Mouse (Mus musculus) adrenal gland, adult (tissue): ENCODE measurements around the gene Mfsd12.
A peak's percentile ranks its signal among the peaks of the same experiment; 100 is the strongest.

Source experiments
- DNase-seq, 2 experiments: peaks; one replicate each; pipeline ENCODE4 v3.0.0; 2022 to 2023; ENCODE audit warnings: low spot score in 1 of 2; ENCODE audit not compliant: inconsistent age in 2 of 2

The Mfsd12 gene

DNA sequence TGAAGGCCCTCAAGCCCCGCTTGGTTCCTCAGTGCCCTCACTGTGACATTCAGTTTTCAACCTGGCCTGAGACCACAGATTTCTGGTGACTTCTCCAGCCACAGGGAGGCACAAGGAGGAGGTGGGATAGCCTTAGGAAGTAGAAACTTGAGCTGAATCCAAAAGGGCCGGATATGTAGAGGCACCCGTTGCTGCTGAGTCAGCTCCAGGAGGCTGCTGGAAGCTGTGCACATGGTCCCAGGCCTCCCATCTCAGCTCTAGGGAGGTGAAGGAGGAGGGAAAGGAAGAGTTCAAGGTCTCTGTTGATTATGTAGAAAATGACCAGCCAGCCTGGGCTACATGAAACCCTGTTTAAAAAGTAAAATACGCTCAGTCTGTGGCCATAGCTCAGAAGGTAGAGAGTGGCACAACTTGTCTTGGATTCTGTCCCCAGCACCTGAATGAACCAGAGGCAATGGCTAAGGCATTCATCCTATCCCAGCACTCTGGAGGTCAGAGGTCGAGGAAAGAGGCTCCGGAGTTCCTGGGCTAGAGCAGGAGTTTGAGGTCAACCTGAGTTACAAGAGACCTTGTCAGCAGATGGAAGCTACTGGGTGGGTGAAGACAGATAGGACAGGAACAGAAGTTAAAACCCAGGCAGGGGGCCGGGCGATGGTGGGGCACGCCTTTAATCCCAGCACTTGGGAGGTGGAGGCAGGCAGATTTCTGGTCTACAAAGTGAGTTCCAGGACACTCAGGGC, 2.4 kb upstream of the Mfsd12 start:
- no peak for DNase-seq

DNA sequence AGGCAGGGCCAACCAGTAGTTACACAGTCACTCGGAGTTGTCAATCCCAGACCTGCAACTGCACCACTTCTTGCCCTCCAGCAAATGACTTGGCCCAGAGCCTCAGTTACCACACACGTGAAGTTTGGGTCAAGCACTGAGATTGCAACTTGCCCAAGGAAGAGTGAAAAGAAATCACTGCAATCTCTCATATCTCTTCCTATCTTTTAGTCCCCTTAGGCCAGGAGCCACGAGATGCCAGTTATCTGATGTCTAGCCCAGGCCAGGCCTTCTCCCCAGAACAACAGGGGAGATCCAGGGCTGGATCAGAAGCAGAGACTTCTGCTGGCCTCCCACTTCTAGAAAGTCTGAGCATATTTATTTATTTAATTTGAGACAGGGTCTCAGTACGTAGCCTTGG, 1.8 kb upstream of the Mfsd12 start:
- DNase-seq: no peak

DNA sequence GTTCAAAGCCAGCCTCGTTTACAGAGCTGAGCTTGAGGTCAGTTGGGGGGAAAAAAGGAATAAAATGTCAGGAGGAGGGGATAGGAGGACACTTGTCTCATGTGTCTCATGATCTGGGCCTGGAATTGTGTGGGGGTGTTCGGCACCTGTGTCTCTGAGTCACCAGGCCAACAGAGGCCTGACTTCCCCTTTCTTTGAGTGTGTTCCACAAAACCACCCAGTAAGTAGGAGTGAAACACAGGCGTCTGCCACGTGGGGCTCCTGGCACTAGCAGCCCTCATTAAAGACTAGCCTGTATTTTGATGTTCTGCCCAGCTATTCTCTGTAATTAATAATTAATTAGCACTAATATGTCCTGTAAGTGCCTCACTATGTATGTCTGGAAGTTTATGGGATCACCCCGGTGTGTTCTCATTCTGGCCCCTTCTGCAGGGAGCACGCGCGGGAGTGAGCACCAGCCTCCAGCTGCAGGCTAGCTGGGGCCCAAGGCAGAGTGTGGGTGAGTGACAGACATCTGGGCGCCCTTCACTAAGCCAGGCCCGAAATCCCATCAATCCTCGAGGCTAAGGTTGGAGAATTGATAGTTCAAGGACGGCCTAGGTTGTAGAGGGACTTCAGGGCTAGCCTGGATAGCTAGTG, 820 bp upstream of the Mfsd12 start:
- DNase-seq: no peak

DNA sequence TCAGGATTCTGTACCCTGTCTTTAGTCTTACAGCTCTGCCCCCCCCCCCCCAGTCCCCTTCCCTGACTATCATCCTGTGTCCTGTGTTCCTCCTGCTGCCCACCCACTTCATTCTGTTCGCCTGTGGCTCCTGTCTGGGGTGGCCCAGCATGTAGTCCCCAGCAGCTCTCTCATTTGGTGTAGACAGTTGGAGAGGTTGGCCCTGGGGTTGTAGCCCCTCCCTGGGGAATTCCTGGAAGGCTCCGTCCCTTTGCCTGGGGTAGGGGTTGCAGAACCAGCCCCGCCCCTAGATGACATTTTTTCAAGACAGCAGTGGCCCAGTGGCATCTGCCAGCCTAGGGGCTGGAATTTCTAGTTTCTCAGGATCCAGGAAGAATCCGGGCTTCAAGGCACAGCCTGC, 918 bp downstream of the Mfsd12 start:
- DNase-seq: no peak

DNA sequence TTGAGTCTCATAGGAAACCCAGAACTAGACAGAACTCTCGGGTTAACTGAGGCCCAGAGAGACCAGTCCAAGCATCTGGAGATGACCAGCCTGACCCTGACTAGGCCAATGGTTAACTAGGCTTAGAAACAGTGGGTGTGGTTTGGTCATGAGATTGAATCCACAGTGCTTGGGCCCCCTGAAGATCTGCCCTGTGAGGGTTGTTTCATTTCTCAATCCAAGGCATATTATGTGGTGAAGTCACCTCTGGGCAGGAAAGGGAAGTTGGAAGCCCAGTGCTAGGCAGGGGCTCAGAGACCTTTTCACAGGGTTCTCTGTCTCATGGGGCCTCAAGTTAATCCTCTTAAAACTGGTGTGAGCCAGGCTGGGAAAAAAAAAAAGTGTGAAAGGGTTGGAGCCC, 1.6 kb downstream of the Mfsd12 start:
- no peak for DNase-seq

DNA sequence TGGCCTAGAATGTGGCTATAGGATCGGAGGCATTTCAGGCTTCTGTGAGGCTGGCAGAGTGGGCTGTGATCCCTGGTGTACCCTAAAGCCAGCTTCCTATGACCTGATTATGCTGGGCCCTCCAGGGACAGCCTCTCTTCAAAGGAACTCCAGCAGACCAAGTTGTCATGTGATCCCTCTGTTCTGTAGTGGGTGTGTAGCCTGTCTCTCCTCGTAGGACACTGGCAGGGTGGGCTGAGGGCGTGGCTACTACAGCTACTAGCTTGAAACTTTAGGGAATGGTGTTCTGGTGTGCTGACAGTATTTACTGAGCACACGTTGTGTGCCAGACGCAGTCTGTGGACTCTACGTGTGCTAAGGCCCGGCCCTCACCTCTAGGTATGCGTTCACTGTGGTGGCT, 3.4 kb downstream of the Mfsd12 start:
- DNase-seq: no peak

DNA sequence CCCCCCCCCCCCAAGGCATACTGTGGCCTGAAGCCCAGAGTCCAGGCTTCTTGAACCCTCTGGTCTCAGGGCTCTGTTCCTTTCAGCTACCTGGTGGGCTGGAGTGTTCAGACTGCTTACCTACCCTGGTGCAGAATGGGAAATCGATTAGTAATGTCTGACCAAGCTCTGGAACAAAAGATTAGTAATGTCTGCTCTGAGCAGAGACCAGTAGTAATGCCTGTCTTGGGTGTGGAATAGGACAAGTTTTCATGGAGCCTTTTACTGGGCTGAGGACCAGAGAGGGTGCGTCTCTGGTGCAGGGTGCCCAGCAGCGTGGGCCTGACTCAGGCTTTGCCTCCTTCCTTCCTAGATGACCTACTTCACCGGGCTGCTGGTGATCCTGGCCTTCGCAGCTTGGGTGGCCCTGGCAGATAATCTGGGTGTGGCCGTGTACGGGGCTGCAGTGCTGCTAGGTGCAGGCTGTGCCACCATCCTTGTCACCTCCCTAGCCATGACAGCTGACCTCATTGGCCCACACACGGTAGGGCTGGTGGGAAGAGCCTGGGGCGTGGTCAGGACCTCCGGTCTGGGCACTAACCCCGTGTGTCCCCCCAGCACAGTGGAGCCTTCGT, 5.2 kb downstream of the Mfsd12 start:
- DNase-seq: peak in 1 of 2 experiments; percentile 66

DNA sequence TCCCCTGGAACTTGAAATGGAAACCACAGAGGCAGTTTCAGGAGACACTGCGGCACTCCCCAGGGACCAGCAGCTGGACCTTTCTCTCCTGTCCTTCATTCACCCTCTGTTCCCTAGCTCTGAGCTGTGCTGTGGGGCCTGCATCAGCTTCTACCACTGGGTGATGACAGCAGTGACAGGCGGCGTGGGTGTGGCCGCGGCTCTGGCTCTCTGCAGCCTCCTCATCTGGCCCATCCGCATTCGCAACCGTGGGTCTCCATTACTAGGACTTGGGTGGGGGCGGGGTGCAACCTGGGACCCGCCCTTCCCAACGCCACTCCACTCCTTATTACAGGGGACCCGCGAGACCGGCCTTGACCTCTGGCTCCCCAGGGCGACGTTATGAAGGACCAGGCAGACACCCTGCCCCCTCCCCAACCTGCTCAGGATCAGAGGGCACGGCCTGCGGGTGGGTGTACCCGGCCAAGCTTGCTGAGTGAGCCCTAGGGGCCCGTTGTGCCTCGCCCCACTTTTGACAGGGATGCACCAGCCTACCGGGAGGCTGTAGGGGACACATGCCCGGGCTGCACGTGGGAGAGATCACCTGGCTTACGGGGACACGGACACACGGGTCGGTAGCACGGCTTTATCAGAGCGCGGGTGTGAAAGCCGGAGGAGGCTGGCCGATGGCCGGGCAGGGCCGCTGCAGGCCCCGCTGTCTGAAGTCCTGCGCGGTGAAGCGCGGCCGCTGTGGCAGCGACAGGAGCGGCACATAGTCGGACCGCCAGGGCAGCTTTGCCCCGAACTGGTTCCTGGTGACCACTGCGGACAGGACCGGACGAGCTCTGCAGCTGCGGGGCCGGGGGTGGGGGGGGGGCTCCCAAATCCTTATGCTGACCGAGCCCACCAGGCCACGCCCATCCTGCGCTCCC, 6.4 kb downstream of the Mfsd12 start:
- DNase-seq: peak in 1 of 2 experiments; percentile 68

DNA sequence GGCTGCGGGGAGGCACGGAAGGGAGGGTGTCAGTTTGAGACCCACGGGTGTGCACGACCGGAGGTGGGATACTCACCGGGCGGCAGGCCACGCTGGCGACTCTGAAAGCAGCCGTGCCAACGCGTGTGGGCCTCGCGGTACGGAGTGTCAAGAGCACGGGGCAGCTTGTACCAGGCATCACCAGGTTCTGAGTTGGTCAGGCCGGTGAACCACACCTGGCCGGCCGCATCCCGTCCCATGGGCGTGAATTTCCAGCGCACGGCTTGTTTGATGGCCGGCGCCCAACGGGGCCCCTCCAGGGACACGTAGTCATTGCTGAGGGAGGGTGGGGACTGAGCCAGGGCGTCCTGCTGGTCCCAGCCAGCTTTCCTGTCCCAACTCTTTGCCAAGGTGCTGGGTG, 7.4 kb downstream of the Mfsd12 start:
- peak; percentile 56 to 82 for DNase-seq

DNA sequence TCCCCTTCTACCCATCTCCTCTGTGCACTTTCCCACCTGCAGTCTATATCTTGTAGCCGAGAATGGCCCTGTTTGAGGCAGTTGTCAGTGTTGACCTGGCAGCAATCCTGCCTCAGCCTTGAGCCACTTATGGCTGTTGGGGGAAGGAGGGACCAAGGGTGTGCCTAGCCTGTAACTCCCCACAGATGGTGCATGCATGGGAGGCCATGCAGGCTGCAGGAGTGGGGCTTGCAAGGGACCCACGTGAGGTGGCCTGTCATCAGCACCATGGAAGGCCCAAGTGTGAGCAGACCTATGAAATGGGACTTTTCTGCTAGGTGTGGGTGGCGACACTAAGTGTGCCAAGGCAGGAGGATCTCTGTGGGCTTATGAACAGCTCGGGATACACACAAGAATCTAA, 7.8 kb downstream of the Mfsd12 start:
- no peak for DNase-seq

DNA sequence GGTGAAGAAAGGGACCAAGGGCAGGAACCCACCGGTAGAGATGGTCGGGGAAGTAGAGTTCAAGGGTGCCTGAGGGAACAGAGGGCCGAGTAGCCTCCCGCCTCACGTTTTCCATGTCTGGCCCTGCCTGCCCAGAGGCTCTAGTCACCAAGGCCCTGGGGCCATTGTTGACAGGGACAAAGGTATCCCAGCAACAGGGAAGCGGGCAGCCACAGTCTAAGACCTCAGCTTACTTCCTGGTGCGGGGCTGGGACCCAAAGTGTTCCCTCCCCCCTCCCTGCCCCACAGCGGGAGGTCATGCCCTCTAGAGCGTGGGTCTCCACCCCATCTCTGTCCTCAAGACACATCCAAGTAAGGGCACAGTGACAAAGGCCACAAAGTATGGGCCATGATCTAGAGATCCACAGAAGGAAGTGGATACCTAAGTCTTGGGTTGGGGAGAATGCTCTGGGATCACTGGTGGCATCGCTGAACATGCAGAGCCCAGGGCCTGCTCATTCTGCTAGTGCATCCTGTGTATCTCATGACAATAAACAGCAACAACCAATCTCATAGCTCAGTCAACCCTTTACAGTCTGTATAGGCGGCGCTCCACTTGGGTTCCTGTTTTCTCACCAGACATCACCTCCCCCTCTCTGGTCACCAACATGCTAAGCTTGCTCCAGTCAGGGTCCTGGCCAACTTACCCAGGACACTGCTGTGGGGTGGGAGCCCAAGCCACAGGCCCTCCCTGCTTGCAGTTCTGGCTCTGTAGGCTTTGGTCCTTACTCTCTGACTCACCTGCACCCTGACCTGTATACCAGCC, 8.6 kb downstream of the Mfsd12 start, which contains the start of gene 4930404N11Rik:
Gene 4930404N11Rik (minus strand): TSS at position 145 of the 805 bp plus-strand sequence.
- DNase-seq: no peak

DNA sequence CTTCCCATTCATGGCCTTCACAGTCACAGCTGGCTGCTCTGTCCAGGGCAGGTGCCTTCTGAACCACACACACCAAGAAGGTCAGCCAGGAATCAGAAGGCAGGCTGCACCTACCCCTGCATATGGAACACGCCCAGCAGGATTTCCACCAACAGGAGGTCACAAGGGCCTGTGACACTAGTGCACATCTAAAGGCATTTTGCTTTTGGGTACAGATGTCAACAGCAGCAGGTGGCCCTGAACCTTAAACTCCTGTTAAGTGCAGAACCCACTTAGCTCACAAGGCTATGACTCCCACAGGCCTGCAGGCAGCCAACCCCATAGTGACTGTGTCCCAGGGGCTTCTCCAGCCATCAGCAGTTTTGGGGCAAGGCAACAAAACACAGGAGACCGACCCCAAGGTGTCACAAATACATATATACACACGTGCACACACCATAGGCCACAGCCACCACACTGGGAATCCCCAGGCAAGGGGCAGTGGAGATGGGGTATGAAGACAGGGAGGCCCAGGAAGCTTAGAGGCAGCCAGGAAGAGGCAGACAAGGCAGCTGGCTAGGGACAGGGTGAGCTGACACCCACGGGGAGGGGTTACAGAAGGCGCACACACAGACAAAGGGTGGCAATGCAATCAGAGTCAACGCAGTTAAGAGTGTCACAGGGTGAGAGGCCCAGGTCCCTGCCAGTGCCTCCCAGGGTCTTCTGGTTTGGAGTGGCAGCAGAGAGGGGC, 9.4 kb downstream of the Mfsd12 start:
- no peak for DNase-seq

DNA sequence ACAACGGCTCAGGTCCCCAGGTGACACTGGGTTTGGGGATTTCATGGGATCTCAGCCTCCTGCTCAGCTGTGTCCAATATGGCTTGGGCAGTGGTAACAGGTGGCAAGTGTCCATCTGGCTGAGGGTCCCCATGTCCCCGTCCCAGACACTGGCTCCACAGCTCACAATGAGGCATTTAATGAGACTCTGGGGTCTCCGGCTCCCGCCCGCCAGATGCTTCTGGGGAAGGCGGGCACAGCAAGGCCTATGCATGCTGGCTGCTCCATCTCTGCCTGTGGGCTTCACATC, 9.9 kb downstream of the Mfsd12 start:
- DNase-seq: no peak

DNA sequence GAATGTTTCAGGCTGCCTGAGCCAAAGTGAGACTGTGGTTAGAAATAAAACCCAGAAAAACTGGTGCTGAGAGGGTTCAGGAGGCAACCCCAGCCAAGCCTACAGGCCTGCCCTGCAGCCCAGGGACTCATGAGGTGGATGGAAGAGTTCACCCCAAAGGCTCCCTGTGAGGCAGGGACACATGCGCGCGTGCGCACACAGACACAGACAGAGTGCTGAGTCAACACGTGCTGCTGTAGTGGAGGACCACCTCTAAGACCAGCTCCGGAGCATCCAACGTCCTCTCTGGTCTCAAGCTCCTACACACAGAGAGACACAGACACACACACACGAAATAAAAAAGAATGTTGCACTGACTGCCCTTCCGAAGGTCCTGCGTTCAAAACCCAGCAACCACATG, 18.0 kb downstream of the Mfsd12 start:
- no peak for DNase-seq

DNA sequence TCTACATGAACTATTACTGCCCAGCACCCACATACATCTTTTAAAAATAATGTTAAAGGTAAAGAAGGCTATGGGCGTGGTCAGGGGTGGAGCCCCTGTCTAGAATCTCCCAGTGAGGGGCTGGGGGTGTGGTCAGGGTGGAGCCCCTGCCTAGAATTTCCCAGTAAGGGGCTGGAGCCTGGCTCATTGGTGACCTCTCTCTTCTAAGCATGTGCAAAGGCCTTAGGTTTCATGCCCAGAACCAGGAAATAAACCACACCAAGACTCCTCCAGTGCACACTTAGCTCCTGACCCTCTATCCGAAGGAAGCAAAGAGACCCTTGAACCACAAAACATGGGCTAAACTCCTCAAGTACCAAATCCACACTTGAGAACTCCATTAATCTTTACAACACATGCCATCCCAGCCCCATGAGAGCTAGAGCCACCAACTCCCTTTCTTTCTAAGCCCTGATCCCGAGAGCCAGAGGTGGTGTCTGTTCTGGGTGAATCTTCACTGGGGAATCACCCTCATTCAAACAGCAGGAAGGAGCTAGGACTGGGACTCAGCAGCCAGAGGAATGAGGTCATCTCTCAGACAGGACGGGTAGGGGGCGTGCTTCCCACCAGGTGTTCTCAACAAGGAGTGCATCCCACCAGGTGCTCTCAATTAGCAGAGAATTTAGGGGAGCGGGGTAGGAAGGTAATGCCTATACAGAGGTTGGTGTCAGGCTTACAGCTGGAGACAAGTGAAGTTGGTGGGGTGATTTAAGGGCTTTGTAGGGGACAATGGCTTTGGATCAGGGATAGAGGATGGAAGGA, 19.5 kb downstream of the Mfsd12 start:
- peak in 1 of 2 experiments; percentile 68 for DNase-seq

DNA sequence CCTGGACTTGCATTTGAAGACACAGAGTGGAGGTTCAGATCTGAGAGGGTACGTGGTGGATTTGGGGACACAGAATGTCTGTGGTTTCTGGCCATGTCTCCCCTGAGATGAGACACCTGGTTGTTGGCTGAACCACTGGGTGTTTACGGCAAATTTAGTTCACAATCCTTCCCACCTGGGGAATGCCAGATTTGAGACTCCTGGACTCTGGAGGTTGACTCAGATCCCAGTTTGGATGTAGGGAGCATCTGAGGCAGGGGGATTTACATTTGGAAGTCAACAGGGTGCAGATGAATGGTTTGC, 20.0 kb downstream of the Mfsd12 start:
- DNase-seq: peak in 1 of 2 experiments; percentile 64

DNA sequence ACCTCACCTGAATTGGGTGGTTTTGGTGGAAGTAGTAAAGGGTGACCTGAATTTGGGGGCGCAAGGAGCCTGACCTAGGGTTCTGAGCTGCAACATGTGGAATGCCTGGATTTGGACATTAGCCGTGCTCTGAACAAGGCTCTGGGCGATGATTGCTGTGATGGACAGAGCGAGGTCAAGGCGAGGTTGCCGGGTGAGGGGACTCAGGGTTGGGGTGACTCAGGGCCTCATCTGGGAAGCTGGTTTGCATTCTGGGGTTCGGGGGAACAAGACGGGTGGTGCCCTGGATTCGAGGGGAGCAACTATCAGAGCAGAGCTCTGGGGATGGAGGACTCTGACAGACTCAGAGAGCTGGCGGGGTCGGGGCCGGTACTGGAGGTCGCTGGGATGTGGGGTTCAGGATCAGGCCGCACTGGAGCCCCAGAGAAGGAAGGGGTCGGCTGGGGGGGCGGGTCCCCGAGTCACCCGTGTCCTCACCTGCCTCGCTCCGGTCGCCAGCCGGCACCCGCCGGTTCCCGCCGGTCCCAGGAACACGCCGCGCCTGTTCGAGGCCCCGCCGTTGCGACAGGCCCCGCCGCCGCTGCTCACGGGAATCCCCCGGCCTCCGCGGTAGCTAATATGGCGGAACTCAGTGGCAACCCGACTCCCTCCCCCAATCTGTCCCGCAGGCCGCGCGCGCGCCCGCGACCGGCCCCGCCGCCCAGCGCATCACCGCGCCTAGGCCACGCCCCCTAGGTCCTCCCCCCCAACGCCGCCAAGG, 20.7 kb downstream of the Mfsd12 start, which contains the start of gene Fzr1:
Gene Fzr1 (minus strand): TSS at position 724 of the 760 bp plus-strand sequence.
- DNase-seq: peak in 1 of 2 experiments; percentile 87

DNA sequence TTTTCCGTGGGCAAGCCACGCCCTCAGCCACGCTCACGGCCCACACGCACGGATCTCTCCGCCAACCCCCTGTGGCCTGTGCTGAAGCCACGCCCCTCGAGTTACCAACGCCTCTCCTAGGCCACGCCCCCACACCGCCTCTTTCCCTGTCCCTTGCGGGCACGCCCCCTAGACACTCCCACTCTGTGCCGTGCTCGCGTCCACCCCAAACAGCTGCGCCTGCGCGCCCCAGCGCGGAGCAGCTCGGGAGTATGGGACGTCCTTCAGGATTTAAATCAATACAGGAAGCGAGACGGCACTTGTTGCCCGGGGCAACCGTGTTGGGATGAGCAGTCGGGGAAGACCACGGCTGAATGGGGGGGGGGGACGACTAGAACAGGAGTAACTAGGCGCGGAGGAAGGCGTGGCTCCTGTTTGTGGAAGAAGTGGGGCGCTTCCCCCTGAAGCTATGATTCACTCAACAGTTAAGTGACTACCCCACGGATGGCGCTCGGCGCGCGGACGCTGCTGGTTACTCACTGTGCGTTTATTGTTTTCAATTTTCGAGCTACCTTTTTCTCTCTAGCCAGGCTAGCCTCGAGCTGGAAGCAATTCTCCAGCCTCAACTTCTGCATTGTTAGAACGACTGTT, 21.4 kb downstream of the Mfsd12 start:
- peak; percentile 100 for DNase-seq
